Mouse (Mus musculus) hindbrain, postnatal 0 days (tissue): ENCODE measurements around the gene Cuedc1. TPM values are rescaled to one million over a fixed set of nuclear protein-coding genes. Genes with fewer than 3 reads are reported as not detected.

Experiments used
- ATAC-seq: fragments of 200-750 bp; cut with Nextera tagmentation; 2 replicates; pipeline ENCODE4 v1.8.0; 2017; ENCODE audit warnings: mild to moderate bottlenecking, moderate TSS enrichment, moderate library complexity
- DNase-seq: peaks from one replicate; pipeline ENCODE4 v3.0.0-alpha.2; 2015; ENCODE audit warnings: low spot score
- H3K27ac ChIP-seq: fragments of 300-500 bp; sonication (generic); 2 replicates; pipeline ENCODE4 v1.5.1; 2014; ENCODE audit warnings: mild to moderate bottlenecking
- H3K27me3 ChIP-seq: fragments of 300-500 bp; sonication (generic); 2 replicates; pipeline ENCODE4 v1.6.1; 2014; ENCODE audit warnings: low read length, mixed read lengths; ENCODE audit not compliant: insufficient read depth
- H3K36me3 ChIP-seq: fragments of 300-500 bp; sonication (generic); 2 replicates; pipeline ENCODE4 v1.6.1; 2014; ENCODE audit warnings: low read length, mixed read lengths; ENCODE audit not compliant: insufficient read depth
- H3K4me1 ChIP-seq: fragments of 300-500 bp; sonication (generic); 2 replicates; pipeline ENCODE4 v1.6.1; 2014; ENCODE audit warnings: antibody characterized with exemption, low read length, mixed read lengths; ENCODE audit not compliant: insufficient read depth
- H3K4me2 ChIP-seq: fragments of 300-500 bp; sonication (generic); 2 replicates; pipeline ENCODE4 v1.6.1; 2014; ENCODE audit warnings: low read depth, mild to moderate bottlenecking, low read length, moderate library complexity, mixed read lengths
- H3K4me3 ChIP-seq: fragments of 300-500 bp; sonication (generic); 2 replicates; pipeline ENCODE4 v1.5.1; 2014; ENCODE audit warnings: low read length
- H3K9ac ChIP-seq: fragments of 300-500 bp; sonication (generic); replicated peaks from 2 replicates; pipeline ENCODE4 v1.6.1; 2014; ENCODE audit warnings: mild to moderate bottlenecking, low read length, moderate library complexity, mixed read lengths
- H3K9me3 ChIP-seq: fragments of 300-500 bp; sonication (generic); 2 replicates; pipeline ENCODE4 v1.6.1; 2016; ENCODE audit warnings: low read length, mixed read lengths
- CTCF ChIP-seq: IDR thresholded peaks from 2 replicates; pipeline ENCODE4 v1.5.1; 2016; ENCODE audit warnings: antibody characterized with exemption, control low read depth, low read depth
- WGBS: fragments of 180-500 bp; shearing (Covaris S2); extraction: QIAGEN DNeasy Blood & Tissue Kit; methylation state at CpG from one replicate; pipeline ENCODE4 v1.1.7; 2014; 5-methylcytosine and 5-hydroxymethylcytosine counted together
- polyA plus RNA-seq: library from polyadenylated mRNA; unstranded; fragments of >200 nt; fragmentation: Nextera tagmentation; extraction: Ambion mirVana; gene quantifications from 2 replicates; pipeline ENCODE4 v1.2.1, GENCODE M21; 2015
- total RNA-seq: library from RNA; depleted of rRNA; stranded (reverse); fragments of >200 nt; gene quantifications from 2 replicates; pipeline ENCODE4 v1.2.3, GENCODE M21; 2014; rRNA removed

Cuedc1 gene
- total and polyA plus RNA-seq, 2 experiments from 2014 or later, result 35.8 to 44.6 TPM

DNA sequence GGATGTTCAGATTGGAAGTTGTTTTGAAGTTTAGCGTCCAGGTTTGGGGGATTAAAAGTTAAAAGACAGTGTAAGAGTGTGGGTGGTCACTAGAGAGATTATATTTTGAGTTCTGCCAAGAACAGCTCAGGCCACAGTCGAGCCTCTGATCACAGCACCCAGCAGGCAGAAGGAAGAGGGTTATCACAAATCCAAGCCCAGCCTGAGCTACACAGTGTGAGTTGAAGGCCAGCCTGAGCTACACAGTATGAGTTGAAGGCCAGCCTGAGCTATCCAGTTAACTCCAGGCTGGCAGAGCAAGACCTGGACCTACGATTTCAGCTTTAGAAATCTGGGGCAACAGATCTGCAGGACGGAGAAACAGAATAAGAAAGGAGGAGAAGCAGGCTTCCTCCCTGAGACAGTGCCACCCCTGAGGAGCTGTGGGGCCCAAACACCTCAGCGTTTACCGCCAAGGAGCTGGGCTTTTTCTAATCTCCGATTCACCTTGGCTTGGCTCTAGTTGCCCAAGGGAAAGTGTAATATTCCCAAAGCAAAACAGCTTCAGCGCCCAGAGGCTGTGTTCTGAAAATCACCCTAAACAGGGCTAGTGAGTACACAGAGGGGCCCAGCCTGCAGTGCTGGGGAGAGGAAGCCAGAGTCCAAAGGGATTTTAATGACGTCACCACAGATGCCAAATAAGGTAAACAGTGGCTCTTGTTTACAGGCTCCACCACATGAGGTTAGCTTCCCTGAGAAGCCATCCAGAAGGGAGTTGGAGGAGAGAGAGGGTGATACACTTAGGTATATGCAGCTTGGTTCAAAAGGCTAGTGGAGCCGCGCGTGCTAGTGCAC, 143.8 kb downstream of the Cuedc1 start:
- no peak for DNase-seq

More for the DNA sequence above, 143.8 kb downstream of the Cuedc1 start:
- H3K9me3 ChIP-seq, result no peaks in the 10 kb centered on the region
- no peak for TF ChIP-seq CTCF
- H3K27ac ChIP-seq, result peak overlapping the region; percentile 32; the same call in 1 of the 2 replicates
- H3K27me3 ChIP-seq, result no peaks in the 10 kb centered on the region
- 44% methylated on average over 12 of the region's 12 CpGs for WGBS
- ATAC-seq, result no peak
- no peak overlapping the region for H3K4me2 ChIP-seq
- no peak overlapping the region for H3K4me3 ChIP-seq
- no peaks in the 10 kb centered on the region for H3K36me3 ChIP-seq
- peaks cover 6% of the 10 kb centered on the region for H3K4me1 ChIP-seq
- no peak overlapping the region for H3K9ac ChIP-seq

Other genes with a start within 250 kb of the Cuedc1 start
- gene Mks1, start 244.8 kb upstream of the Cuedc1 start, total RNA-seq, result 10.2 and 17.4 TPM in 2 replicates
- 8.0 and 8.4 TPM in 2 replicates for gene Mks1, start 244.8 kb upstream of the Cuedc1 start, polyA plus RNA-seq
- 0.68 and 0.89 TPM in 2 replicates for gene Epx, start 222.5 kb upstream of the Cuedc1 start, total RNA-seq
- gene Epx, start 222.5 kb upstream of the Cuedc1 start, polyA plus RNA-seq, result 1.6 and 2.2 TPM in 2 replicates
- gene Olfr462, start 205.8 kb upstream of the Cuedc1 start, total RNA-seq, result not detected in 2 replicates
- gene Olfr462, start 205.8 kb upstream of the Cuedc1 start, polyA plus RNA-seq, result not detected in 2 replicates
- gene Olfr463, start 200.7 kb upstream of the Cuedc1 start, total RNA-seq, result not detected in 2 replicates
- not detected in 2 replicates for gene Olfr463, start 200.7 kb upstream of the Cuedc1 start, polyA plus RNA-seq
- 0.29 and 0.37 TPM in 2 replicates for gene Olfr464, start 177.1 kb upstream of the Cuedc1 start, total RNA-seq
- 0.16 TPM in 1 of 2 replicates, not detected in the other for gene Olfr464, start 177.1 kb upstream of the Cuedc1 start, polyA plus RNA-seq
- gene Dynll2, start 110.5 kb upstream of the Cuedc1 start, total RNA-seq, result 51.3 and 62.1 TPM in 2 replicates
- 59.7 and 60.5 TPM in 2 replicates for gene Dynll2, start 110.5 kb upstream of the Cuedc1 start, polyA plus RNA-seq
- gene Srsf1, start 50.7 kb upstream of the Cuedc1 start, total RNA-seq, result 277 and 332 TPM in 2 replicates
- gene Srsf1, start 50.7 kb upstream of the Cuedc1 start, polyA plus RNA-seq, result 124 and 130 TPM in 2 replicates
- gene Vezf1, start 29.8 kb upstream of the Cuedc1 start, total RNA-seq, result 32.7 and 33.5 TPM in 2 replicates
- 29.2 and 31.9 TPM in 2 replicates for gene Vezf1, start 29.8 kb upstream of the Cuedc1 start, polyA plus RNA-seq
- gene Mrps23, start 106.3 kb downstream of the Cuedc1 start, total RNA-seq, result 29.0 and 48.7 TPM in 2 replicates
- gene Mrps23, start 106.3 kb downstream of the Cuedc1 start, polyA plus RNA-seq, result 66.4 and 67.1 TPM in 2 replicates
- gene Ccdc182, start 196.0 kb downstream of the Cuedc1 start, total RNA-seq, result not detected in 2 replicates
- 0.15 TPM in 1 of 2 replicates, not detected in the other for gene Ccdc182, start 196.0 kb downstream of the Cuedc1 start, polyA plus RNA-seq